Mouse (Mus musculus) olfactory bulb, adult 2 months (tissue): ENCODE results near the gene C77080.

ENCODE experiments used
- CTCF ChIP-seq: fragments of 200-500 bp; IDR thresholded peaks from 2 replicates; pipeline ENCODE4 v1.5.1; 2012; ENCODE audit warnings: low read depth, mild to moderate bottlenecking, low read length, moderate library complexity; ENCODE audit not compliant: insufficient read depth
- POLR2A ChIP-seq: fragments of 200-500 bp; IDR thresholded peaks from 2 replicates; pipeline ENCODE4 v1.6.1; 2012; ENCODE audit warnings: mild to moderate bottlenecking, low read depth, low read length, moderate library complexity; ENCODE audit not compliant: insufficient read depth

DNA sequence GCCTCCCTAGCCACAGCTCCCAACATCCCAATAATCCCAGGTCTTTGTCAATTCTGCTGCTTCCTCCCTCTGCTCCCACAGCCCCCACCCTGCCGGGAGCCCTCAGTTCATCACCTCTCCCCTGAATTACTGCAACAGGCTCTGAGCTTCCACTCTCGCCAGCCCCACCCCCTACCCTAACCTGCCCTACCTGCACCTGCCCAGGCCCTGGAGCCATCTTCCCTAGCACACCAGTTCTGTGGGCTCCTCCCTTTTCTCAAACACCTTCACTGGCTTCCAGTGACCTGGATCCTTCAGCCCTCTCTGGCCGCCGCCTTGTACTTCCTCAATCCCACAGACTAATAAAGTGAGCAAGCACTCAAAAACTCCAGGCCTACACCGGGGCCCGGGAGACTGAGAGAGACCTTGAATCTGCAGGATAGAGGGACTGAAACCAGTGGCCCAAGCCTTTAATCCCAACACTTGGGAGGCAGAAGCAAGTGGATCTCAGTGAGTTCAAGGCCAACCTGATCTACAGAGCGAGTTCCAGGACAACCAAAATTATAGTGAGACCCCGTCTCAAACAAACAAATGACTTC is 24.9 kb downstream of the C77080 start:
- TF ChIP-seq POLR2A (no peak), CTCF (no peak)
